Mouse (Mus musculus): ENCODE measurements at regions not wholly inside any gene's neighbourhood (a gene's known extent, or its start where the extent isn't known, plus 50 kb on each side); places are given as distances from the start of the nearest gene placed in this dataset.
"Not testable (repeated sequence)": the region's sequence is repeated elsewhere in the genome, so short reads cannot be mapped to it uniquely, and the experiment has no call there.

GRCm38 (mm10) chr4:131416209-131416608 lies 421.9 kb downstream of the Ptpru start:
- no peak for DNase-seq (ENCODE audit: low spot score in 2 of 2)

- DNase-seq (ENCODE audit: low spot score in 2 of 2), result no peak
Observed at GRCm38 (mm10) chr4:131417159-131417748, 420.8 kb downstream of the Ptpru start.

GRCm38 (mm10) chr4:131425311-131425710 lies 412.8 kb downstream of the Ptpru start:
- DNase-seq (ENCODE audit: low spot score in 2 of 2), result no peak

GRCm38 (mm10) chr4:131427871-131428270 lies 410.2 kb downstream of the Ptpru start:
- no peak for DNase-seq (ENCODE audit: low spot score in 2 of 2)

- no peak for DNase-seq (ENCODE audit: low spot score in 2 of 2)
Observed at GRCm38 (mm10) chr4:131429356-131429755, 408.7 kb downstream of the Ptpru start.

- DNase-seq (ENCODE audit: low spot score in 2 of 2), result no peak
Observed at GRCm38 (mm10) chr4:131430420-131430819, 407.7 kb downstream of the Ptpru start.

- DNase-seq (ENCODE audit: low spot score in 2 of 2), result no peak
Observed at GRCm38 (mm10) chr4:131431188-131431587, 406.9 kb downstream of the Ptpru start.

GRCm38 (mm10) chr4:131432591-131433177 lies 405.4 kb downstream of the Ptpru start:
- DNase-seq (ENCODE audit: low spot score in 2 of 2), result no peak

- no peak for DNase-seq (ENCODE audit: low spot score in 2 of 2)
Observed at GRCm38 (mm10) chr4:131435222-131435621, 402.9 kb downstream of the Ptpru start.

- no peak for DNase-seq (ENCODE audit: low spot score in 2 of 2)
Observed at GRCm38 (mm10) chr4:131438403-131438802, 399.7 kb downstream of the Ptpru start.

GRCm38 (mm10) chr4:131438883-131439282 lies 399.2 kb downstream of the Ptpru start:
- no peak for DNase-seq (ENCODE audit: low spot score in 2 of 2)

- no peak for DNase-seq (ENCODE audit: low spot score in 2 of 2)
Observed at GRCm38 (mm10) chr4:131440845-131441244, 397.2 kb downstream of the Ptpru start.

GRCm38 (mm10) chr4:131443518-131443917 lies 394.6 kb downstream of the Ptpru start:
- no peak for DNase-seq (ENCODE audit: low spot score in 2 of 2)

GRCm38 (mm10) chr4:131450296-131450695 lies 387.8 kb downstream of the Ptpru start:
- not testable (repeated sequence) for DNase-seq (ENCODE audit: low spot score in 2 of 2)

- DNase-seq (ENCODE audit: low spot score in 2 of 2), result no peak
Observed at GRCm38 (mm10) chr4:131457551-131457950, 380.5 kb downstream of the Ptpru start.

GRCm38 (mm10) chr4:131459746-131460145 lies 378.3 kb downstream of the Ptpru start:
- DNase-seq (ENCODE audit: low spot score in 2 of 2), result no peak

- DNase-seq (ENCODE audit: low spot score in 2 of 2), result no peak
Observed at GRCm38 (mm10) chr4:131461312-131461711, 376.8 kb downstream of the Ptpru start.

GRCm38 (mm10) chr4:131461728-131462127 lies 376.4 kb downstream of the Ptpru start:
- no peak for DNase-seq (ENCODE audit: low spot score in 2 of 2)

- no peak for DNase-seq (ENCODE audit: low spot score in 2 of 2)
Observed at GRCm38 (mm10) chr4:131475023-131475422, 363.1 kb downstream of the Ptpru start.

GRCm38 (mm10) chr4:131478923-131479322 lies 359.2 kb downstream of the Ptpru start:
- no peak for DNase-seq (ENCODE audit: low spot score in 2 of 2)

GRCm38 (mm10) chr4:131483958-131484605 lies 354.0 kb downstream of the Ptpru start:
- DNase-seq (ENCODE audit: low spot score in 2 of 2), result no peak

GRCm38 (mm10) chr4:131484607-131485111 lies 353.4 kb downstream of the Ptpru start:
- no peak for DNase-seq (ENCODE audit: low spot score in 2 of 2)
